Mouse (Mus musculus): ENCODE measurements around the gene Rnpep.

Gene Rnpep

GRCm38 (mm10) chr1:135283826-135284291 lies at the start of gene Rnpep:
TSS of gene Rnpep (minus strand) at chr1:135284084.
- peak; percentile 69 to 72 for DNase-seq

- DNase-seq = no peak
Measured at GRCm38 (mm10) chr1:135330578-135330977, 46.7 kb upstream of the Rnpep start.

- DNase-seq = no peak
Measured at GRCm38 (mm10) chr1:135328368-135328767, 44.5 kb upstream of the Rnpep start.

- no peak for DNase-seq
Measured at GRCm38 (mm10) chr1:135325934-135326333, 42.0 kb upstream of the Rnpep start.

- no peak for DNase-seq
Measured at GRCm38 (mm10) chr1:135324571-135324970, 40.7 kb upstream of the Rnpep start, which contains the start of gene Lmod1. TSS of gene Lmod1 (plus strand) at chr1:135324807.

GRCm38 (mm10) chr1:135323367-135323901 lies 39.5 kb upstream of the Rnpep start:
- DNase-seq = no peak

- DNase-seq = peak; percentile 83 to 84
Measured at GRCm38 (mm10) chr1:135313284-135314031, 29.6 kb upstream of the Rnpep start, which contains the start of gene Timm17a. TSS of gene Timm17a (minus strand) at chr1:135313778.

GRCm38 (mm10) chr1:135312201-135312600 lies 28.3 kb upstream of the Rnpep start:
- no peak for DNase-seq

- DNase-seq = no peak
Measured at GRCm38 (mm10) chr1:135311356-135311755, 27.5 kb upstream of the Rnpep start.

- no peak for DNase-seq
Measured at GRCm38 (mm10) chr1:135290908-135291307, 7.0 kb upstream of the Rnpep start.

GRCm38 (mm10) chr1:135286311-135286710 lies 2.4 kb upstream of the Rnpep start:
- no peak for DNase-seq

- DNase-seq = peak in 1 of 2 experiments; percentile 10
Measured at GRCm38 (mm10) chr1:135283287-135283825, 528 bp downstream of the Rnpep start.

GRCm38 (mm10) chr1:135282536-135283286 lies 1.2 kb downstream of the Rnpep start:
- no peak for DNase-seq

GRCm38 (mm10) chr1:135281841-135282240 lies 2.0 kb downstream of the Rnpep start:
- no peak for DNase-seq

- no peak for DNase-seq
Measured at GRCm38 (mm10) chr1:135280646-135281045, 3.2 kb downstream of the Rnpep start.

- no peak for DNase-seq
Measured at GRCm38 (mm10) chr1:135271371-135271770, 12.5 kb downstream of the Rnpep start.

GRCm38 (mm10) chr1:135267663-135268446 lies 16.0 kb downstream of the Rnpep start:
- DNase-seq = no peak

- no peak for DNase-seq
Measured at GRCm38 (mm10) chr1:135265834-135266233, 18.1 kb downstream of the Rnpep start.

GRCm38 (mm10) chr1:135263316-135263715 lies 20.6 kb downstream of the Rnpep start:
- DNase-seq = no peak

- DNase-seq = no peak
Measured at GRCm38 (mm10) chr1:135262329-135262728, 21.6 kb downstream of the Rnpep start.

GRCm38 (mm10) chr1:135260931-135261330 lies 23.0 kb downstream of the Rnpep start:
- no peak for DNase-seq

GRCm38 (mm10) chr1:135259128-135259436 lies 24.8 kb downstream of the Rnpep start:
- DNase-seq = peak in 1 of 2 experiments; percentile 32
